Mouse (Mus musculus) frontal cortex, adult (tissue): ENCODE results near the gene Mc1r.

Experiments used
- ATAC-seq: cut with Nextera tagmentation; 2 replicates; pipeline ENCODE4 v1.9.2; 2017; ENCODE audit warnings: mild to moderate bottlenecking, moderate library complexity, mixed read lengths; ENCODE audit not compliant: low TSS enrichment

Gene Mc1r

GRCm38 (mm10) chr8:123406786-123407185, at the start of gene Mc1r:
Gene Mc1r, plus strand, starts transcription at chr8:123407107.
- ATAC-seq: 0 out of 2 replicates have a peak, but pooled peaks have one; percentile 2

- ATAC-seq: peak; percentile 74
Measured at GRCm38 (mm10) chr8:123361082-123361739, 45.7 kb upstream of the Mc1r start.

GRCm38 (mm10) chr8:123373403-123374238, 33.3 kb upstream of the Mc1r start, which contains the start of gene Tcf25:
Gene Tcf25, plus strand, starts transcription at chr8:123373753.
- ATAC-seq: peak; percentile 92

GRCm38 (mm10) chr8:123374239-123374578, 32.7 kb upstream of the Mc1r start:
- peak; percentile 54 for ATAC-seq

- ATAC-seq: no peak
Measured at GRCm38 (mm10) chr8:123375701-123376100, 31.2 kb upstream of the Mc1r start.

GRCm38 (mm10) chr8:123376106-123376505, 30.8 kb upstream of the Mc1r start:
- ATAC-seq: no peak

GRCm38 (mm10) chr8:123381711-123382110, 25.2 kb upstream of the Mc1r start:
- ATAC-seq: no peak

- no peak for ATAC-seq
Measured at GRCm38 (mm10) chr8:123382516-123382915, 24.4 kb upstream of the Mc1r start.

GRCm38 (mm10) chr8:123384883-123385540, 21.9 kb upstream of the Mc1r start:
- no peak for ATAC-seq

GRCm38 (mm10) chr8:123387041-123387440, 19.9 kb upstream of the Mc1r start:
- ATAC-seq: no peak

GRCm38 (mm10) chr8:123387801-123388200, 19.1 kb upstream of the Mc1r start:
- ATAC-seq: no peak

- ATAC-seq: no peak
Measured at GRCm38 (mm10) chr8:123389026-123389425, 17.9 kb upstream of the Mc1r start.

- ATAC-seq: peak; percentile 39; the same call in 1 of the 2 replicates
Measured at GRCm38 (mm10) chr8:123398308-123398707, 8.6 kb upstream of the Mc1r start.

GRCm38 (mm10) chr8:123401936-123402335, 5.0 kb upstream of the Mc1r start:
- ATAC-seq: no peak

- no peak for ATAC-seq
Measured at GRCm38 (mm10) chr8:123402730-123403326, 4.1 kb upstream of the Mc1r start.

- ATAC-seq: no peak
Measured at GRCm38 (mm10) chr8:123404521-123404920, 2.4 kb upstream of the Mc1r start.

GRCm38 (mm10) chr8:123407612-123408011, 705 bp downstream of the Mc1r start:
- ATAC-seq: no peak

- no peak for ATAC-seq
Measured at GRCm38 (mm10) chr8:123408586-123409544, 2.0 kb downstream of the Mc1r start.

- ATAC-seq: no peak
Measured at GRCm38 (mm10) chr8:123410049-123410587, 3.2 kb downstream of the Mc1r start.

- peak; percentile 8; the same call in 1 of the 2 replicates for ATAC-seq
Measured at GRCm38 (mm10) chr8:123410788-123411187, 3.9 kb downstream of the Mc1r start.

GRCm38 (mm10) chr8:123411246-123411645, 4.3 kb downstream of the Mc1r start, which contains the start of gene Tubb3:
Gene Tubb3, plus strand, starts transcription at chr8:123411424.
- peak; percentile 72 for ATAC-seq
